Mouse (Mus musculus): ENCODE data around the gene Kiss1r. TPM values are rescaled to one million over a fixed set of nuclear protein-coding genes. Genes with fewer than 3 reads are reported as not detected.

The Kiss1r gene
- polyA plus RNA-seq, 1 experiment, result not detected

DNA sequence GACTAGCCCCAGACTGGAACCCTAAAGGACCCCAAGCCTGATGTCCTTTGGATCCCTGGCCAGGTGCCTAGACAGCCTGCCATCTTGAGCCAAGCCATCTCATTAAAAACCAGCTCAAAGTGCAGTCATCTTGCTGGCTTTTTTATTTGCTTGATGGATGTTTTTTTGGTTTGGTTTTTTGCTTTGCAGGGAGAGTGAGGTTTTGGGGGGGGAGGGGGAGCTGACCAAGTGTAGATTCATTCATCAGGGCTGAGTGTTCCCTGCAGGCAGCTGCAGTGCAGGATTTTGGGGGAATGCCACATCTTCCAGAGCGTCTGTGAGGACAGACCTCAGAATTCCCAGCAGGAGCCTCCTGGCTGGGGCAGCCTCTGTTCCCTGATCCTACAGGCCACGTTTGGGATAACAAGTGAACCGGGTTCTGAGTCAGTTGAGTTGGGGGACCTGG is 52.4 kb downstream of the Kiss1r start:
- WGBS, result 26% methylated on average over 3 of the region's 3 CpGs
- no peak overlapping the region for H3K27ac ChIP-seq (ENCODE audit: insufficient read depth, low read depth, low read length)
- no peak overlapping the region for H3K4me3 ChIP-seq (ENCODE audit: insufficient read depth, low read depth, low read length)
- H3K4me1 ChIP-seq (ENCODE audit: control insufficient read depth, insufficient read depth, low read length), result peaks cover 7% of the 10 kb centered on the region; the same call in 1 of the 2 replicates
- no peak for TF ChIP-seq CTCF (IDR thresholded peaks at IDR 0.05; ENCODE audit: insufficient read depth, low read depth, low read length)
- TF ChIP-seq POLR2A (IDR thresholded peaks at IDR 0.05; ENCODE audit: insufficient read depth, low read depth, low read length), result no peak

DNA sequence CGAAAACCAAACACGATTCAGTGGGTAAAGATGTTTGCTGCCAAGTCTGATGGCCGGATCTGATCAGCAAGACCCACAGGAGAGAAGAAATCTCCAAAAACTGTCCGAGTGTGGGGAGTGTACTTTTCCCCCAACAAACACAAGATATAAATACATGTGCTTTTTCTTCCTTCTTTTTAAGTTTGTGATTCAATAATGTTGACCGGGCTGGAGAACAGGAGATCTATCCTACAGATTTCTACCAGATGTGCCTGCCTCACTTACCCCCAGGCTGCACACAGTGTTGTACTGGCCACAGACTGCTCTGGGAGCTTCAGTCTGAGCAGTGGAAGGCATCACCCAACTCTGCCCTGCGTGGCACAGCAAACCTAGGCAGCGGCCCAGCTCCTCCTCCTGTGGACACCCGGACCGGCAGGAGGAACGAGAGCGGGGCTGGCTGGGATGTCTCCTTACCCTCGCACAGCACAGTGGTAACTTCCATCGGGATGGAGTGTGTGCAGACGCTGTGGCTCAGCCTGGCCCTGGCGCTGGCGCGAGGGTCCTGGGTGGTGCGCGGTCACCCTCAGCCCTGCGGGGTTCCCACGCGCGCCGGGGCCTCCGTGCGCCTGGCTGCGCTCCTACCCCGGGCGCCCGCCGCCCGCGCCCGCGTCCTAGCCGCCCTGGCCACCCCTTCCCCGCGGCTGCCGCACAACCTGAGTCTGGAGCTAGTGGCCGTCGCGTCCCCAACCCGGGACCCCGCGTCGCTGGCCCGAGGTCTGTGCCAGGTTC is 53.8 kb downstream of the Kiss1r start, which contains the start of gene Grin3b:
Gene Grin3b, plus strand, starts transcription at position 301 of the 768 bp plus-strand sequence.
- H3K4me1 ChIP-seq (ENCODE audit: control insufficient read depth, insufficient read depth, low read length), result peaks cover 7% of the 10 kb centered on the region; the same call in 1 of the 2 replicates
- no peak for TF ChIP-seq CTCF (IDR thresholded peaks at IDR 0.05; ENCODE audit: insufficient read depth, low read depth, low read length)
- TF ChIP-seq POLR2A (IDR thresholded peaks at IDR 0.05; ENCODE audit: insufficient read depth, low read depth, low read length), result no peak
- peak within 1 kb of the TSS; percentile 23 for H3K4me3 ChIP-seq (ENCODE audit: insufficient read depth, low read depth, low read length)
- H3K27ac ChIP-seq (ENCODE audit: insufficient read depth, low read depth, low read length), result no peak within 1 kb of the TSS
- WGBS, result 7% methylated on average over 47 of the region's 47 CpGs

DNA sequence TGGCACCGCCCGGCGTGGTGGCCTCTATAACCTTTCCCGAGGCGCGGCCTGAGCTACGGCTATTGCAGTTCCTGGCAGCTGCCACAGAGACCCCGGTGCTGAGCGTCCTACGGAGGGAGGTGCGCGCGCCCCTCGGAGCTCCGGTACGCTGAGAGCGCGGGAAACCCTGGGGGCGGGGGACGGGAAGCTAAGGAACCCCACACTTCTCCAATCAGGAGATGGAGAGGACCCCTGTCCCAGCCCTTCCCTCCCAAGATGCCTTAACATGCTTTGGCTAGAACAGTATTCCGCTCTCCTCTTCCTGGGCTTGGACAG is 54.4 kb downstream of the Kiss1r start:
- no peak overlapping the region for H3K27ac ChIP-seq (ENCODE audit: insufficient read depth, low read depth, low read length)
- TF ChIP-seq POLR2A (IDR thresholded peaks at IDR 0.05; ENCODE audit: insufficient read depth, low read depth, low read length), result no peak
- TF ChIP-seq CTCF (IDR thresholded peaks at IDR 0.05; ENCODE audit: insufficient read depth, low read depth, low read length), result no peak
- peaks cover 7% of the 10 kb centered on the region; the same call in 1 of the 2 replicates for H3K4me1 ChIP-seq (ENCODE audit: control insufficient read depth, insufficient read depth, low read length)
- 7% methylated on average over 21 of the region's 21 CpGs for WGBS
- H3K4me3 ChIP-seq (ENCODE audit: insufficient read depth, low read depth, low read length), result peak overlapping the region; percentile 23

Other genes with a start within 250 kb of the Kiss1r start
- not detected in 2 replicates for gene Tpgs1, start 247.6 kb upstream of the Kiss1r start, polyA plus RNA-seq (2012; ENCODE audit: insufficient read depth, insufficient read length, low replicate concordance, missing spikeins)
- gene Cdc34, start 234.8 kb upstream of the Kiss1r start, polyA plus RNA-seq (2012; ENCODE audit: insufficient read depth, insufficient read length, low replicate concordance, missing spikeins), result not detected in 2 replicates
- gene Gzmm, start 228.0 kb upstream of the Kiss1r start, polyA plus RNA-seq (2012; ENCODE audit: insufficient read depth, insufficient read length, low replicate concordance, missing spikeins), result not detected in 2 replicates
- not detected in 2 replicates for gene Bsg, start 212.5 kb upstream of the Kiss1r start, polyA plus RNA-seq (2012; ENCODE audit: insufficient read depth, insufficient read length, low replicate concordance, missing spikeins)
- gene Hcn2, start 200.3 kb upstream of the Kiss1r start, polyA plus RNA-seq (2012; ENCODE audit: insufficient read depth, insufficient read length, low replicate concordance, missing spikeins), result not detected in 2 replicates
- gene Polrmt, start 170.4 kb upstream of the Kiss1r start, polyA plus RNA-seq (2012; ENCODE audit: insufficient read depth, insufficient read length, low replicate concordance, missing spikeins), result not detected in 2 replicates
- not detected in 2 replicates for gene Fgf22, start 161.9 kb upstream of the Kiss1r start, polyA plus RNA-seq (2012; ENCODE audit: insufficient read depth, insufficient read length, low replicate concordance, missing spikeins)
- not detected in 2 replicates for gene Rnf126, start 150.0 kb upstream of the Kiss1r start, polyA plus RNA-seq (2012; ENCODE audit: insufficient read depth, insufficient read length, low replicate concordance, missing spikeins)
- gene Fstl3, start 139.7 kb upstream of the Kiss1r start, polyA plus RNA-seq (2012; ENCODE audit: insufficient read depth, insufficient read length, low replicate concordance, missing spikeins), result not detected in 2 replicates
- not detected in 2 replicates for gene Prss57, start 126.0 kb upstream of the Kiss1r start, polyA plus RNA-seq (2012; ENCODE audit: insufficient read depth, insufficient read length, low replicate concordance, missing spikeins)
- not detected in 2 replicates for gene Palm, start 123.4 kb upstream of the Kiss1r start, polyA plus RNA-seq (2012; ENCODE audit: insufficient read depth, insufficient read length, low replicate concordance, missing spikeins)
- not detected in 2 replicates for gene Misp, start 96.0 kb upstream of the Kiss1r start, polyA plus RNA-seq (2012; ENCODE audit: insufficient read depth, insufficient read length, low replicate concordance, missing spikeins)
- gene Ptbp1, start 62.5 kb upstream of the Kiss1r start, polyA plus RNA-seq (2012; ENCODE audit: insufficient read depth, insufficient read length, low replicate concordance, missing spikeins), result 555 TPM in 1 of 2 replicates, not detected in the other
- not detected in 2 replicates for gene Prtn3, start 42.5 kb upstream of the Kiss1r start, polyA plus RNA-seq (2012; ENCODE audit: insufficient read depth, insufficient read length, low replicate concordance, missing spikeins)
- not detected in 2 replicates for gene Plppr3, start 42.3 kb upstream of the Kiss1r start, polyA plus RNA-seq (2012; ENCODE audit: insufficient read depth, insufficient read length, low replicate concordance, missing spikeins)
- not detected in 2 replicates for gene Elane, start 30.7 kb upstream of the Kiss1r start, polyA plus RNA-seq (2012; ENCODE audit: insufficient read depth, insufficient read length, low replicate concordance, missing spikeins)
- not detected in 2 replicates for gene Cfd, start 26.1 kb upstream of the Kiss1r start, polyA plus RNA-seq (2012; ENCODE audit: insufficient read depth, insufficient read length, low replicate concordance, missing spikeins)
- not detected in 2 replicates for gene Med16, start 8.0 kb upstream of the Kiss1r start, polyA plus RNA-seq (2012; ENCODE audit: insufficient read depth, insufficient read length, low replicate concordance, missing spikeins)
- not detected in 2 replicates for gene Gm26602, start 6.1 kb upstream of the Kiss1r start, polyA plus RNA-seq (2012; ENCODE audit: insufficient read depth, insufficient read length, low replicate concordance, missing spikeins)
- not detected in 2 replicates for gene R3hdm4, start 4.2 kb downstream of the Kiss1r start, polyA plus RNA-seq (2012; ENCODE audit: insufficient read depth, insufficient read length, low replicate concordance, missing spikeins)
- not detected in 2 replicates for gene Arid3a, start 10.1 kb downstream of the Kiss1r start, polyA plus RNA-seq (2012; ENCODE audit: insufficient read depth, insufficient read length, low replicate concordance, missing spikeins)
- gene Wdr18, start 43.2 kb downstream of the Kiss1r start, polyA plus RNA-seq (2012; ENCODE audit: insufficient read depth, insufficient read length, low replicate concordance, missing spikeins), result not detected in 2 replicates
- gene Grin3b, start 53.7 kb downstream of the Kiss1r start, polyA plus RNA-seq (2012; ENCODE audit: insufficient read depth, insufficient read length, low replicate concordance, missing spikeins), result not detected in 2 replicates
- not detected in 2 replicates for gene Tmem259, start 67.4 kb downstream of the Kiss1r start, polyA plus RNA-seq (2012; ENCODE audit: insufficient read depth, insufficient read length, low replicate concordance, missing spikeins)
- gene Cnn2, start 71.6 kb downstream of the Kiss1r start, polyA plus RNA-seq (2012; ENCODE audit: insufficient read depth, insufficient read length, low replicate concordance, missing spikeins), result 124 and 250 TPM in 2 replicates
- gene Abca7, start 79.5 kb downstream of the Kiss1r start, polyA plus RNA-seq (2012; ENCODE audit: insufficient read depth, insufficient read length, low replicate concordance, missing spikeins), result not detected in 2 replicates
- gene Arhgap45, start 99.7 kb downstream of the Kiss1r start, polyA plus RNA-seq (2012; ENCODE audit: insufficient read depth, insufficient read length, low replicate concordance, missing spikeins), result 193 and 203 TPM in 2 replicates
- not detected in 2 replicates for gene Polr2e, start 122.8 kb downstream of the Kiss1r start, polyA plus RNA-seq (2012; ENCODE audit: insufficient read depth, insufficient read length, low replicate concordance, missing spikeins)
- gene Gpx4, start 130.2 kb downstream of the Kiss1r start, polyA plus RNA-seq (2012; ENCODE audit: insufficient read depth, insufficient read length, low replicate concordance, missing spikeins), result not detected in 2 replicates
- gene Sbno2, start 188.6 kb downstream of the Kiss1r start, polyA plus RNA-seq (2012; ENCODE audit: insufficient read depth, insufficient read length, low replicate concordance, missing spikeins), result not detected in 2 replicates
- not detected in 2 replicates for gene Stk11, start 198.8 kb downstream of the Kiss1r start, polyA plus RNA-seq (2012; ENCODE audit: insufficient read depth, insufficient read length, low replicate concordance, missing spikeins)
- gene Atp5d, start 221.7 kb downstream of the Kiss1r start, polyA plus RNA-seq (2012; ENCODE audit: insufficient read depth, insufficient read length, low replicate concordance, missing spikeins), result not detected in 2 replicates
- not detected in 2 replicates for gene Cbarp, start 223.9 kb downstream of the Kiss1r start, polyA plus RNA-seq (2012; ENCODE audit: insufficient read depth, insufficient read length, low replicate concordance, missing spikeins)
- 128 TPM in 1 of 2 replicates, not detected in the other for gene Midn, start 231.3 kb downstream of the Kiss1r start, polyA plus RNA-seq (2012; ENCODE audit: insufficient read depth, insufficient read length, low replicate concordance, missing spikeins)
- gene Cirbp, start 249.0 kb downstream of the Kiss1r start, polyA plus RNA-seq (2012; ENCODE audit: insufficient read depth, insufficient read length, low replicate concordance, missing spikeins), result not detected in 2 replicates